Mouse (Mus musculus): ENCODE data around the gene Adamts6. TPM values are rescaled to one million over a fixed set of nuclear protein-coding genes. Genes with fewer than 3 reads are reported as not detected.

The Adamts6 gene
- polyA plus RNA-seq, 1 experiment from 2014 or later = 4.8 TPM

DNA sequence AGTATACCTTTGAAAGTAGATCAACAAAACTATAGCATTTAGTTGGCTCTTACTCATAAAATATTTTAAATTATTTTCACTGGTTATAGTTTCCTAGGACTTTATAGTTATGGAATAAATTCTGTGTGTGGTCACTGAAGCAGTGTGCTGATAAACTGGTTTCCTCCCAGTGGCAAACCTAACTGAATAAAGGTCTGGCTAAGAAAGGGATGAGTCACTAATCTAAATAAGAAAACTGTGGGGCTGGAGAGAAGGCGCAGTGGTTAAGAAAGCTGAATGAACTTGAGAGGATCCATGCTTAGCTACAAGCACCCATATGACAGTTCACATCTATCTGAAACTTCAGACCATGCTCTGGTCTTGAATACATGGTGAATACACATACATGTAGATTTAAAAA, 7.8 kb downstream of the Adamts6 start:
- no peak overlapping the region for H3K27ac ChIP-seq (ENCODE audit: low read depth, low read length)
- no peak overlapping the region for H3K9ac ChIP-seq (ENCODE audit: low read depth, low read length)
- no peaks in the 10 kb centered on the region for H3K4me1 ChIP-seq (ENCODE audit: control insufficient read depth, insufficient read depth, low read length)
- no peak overlapping the region for H3K4me2 ChIP-seq (replicated peaks; ENCODE audit: low read depth, low read length)
- 100% methylated on average over 1 of the region's 1 CpGs for WGBS
- H3K27me3 ChIP-seq (ENCODE audit: control insufficient read depth, insufficient read depth, low read length) = no peaks in the 10 kb centered on the region
- no peak overlapping the region for H3K4me3 ChIP-seq (ENCODE audit: low read length)
- H3K36me3 ChIP-seq (ENCODE audit: control insufficient read depth, insufficient read depth, low read length) = no peaks in the 10 kb centered on the region
- no peak for ATAC-seq (ENCODE audit: low FRiP score, low TSS enrichment)
- no peaks in the 10 kb centered on the region for H3K9me3 ChIP-seq (ENCODE audit: control insufficient read depth, low read length)

DNA sequence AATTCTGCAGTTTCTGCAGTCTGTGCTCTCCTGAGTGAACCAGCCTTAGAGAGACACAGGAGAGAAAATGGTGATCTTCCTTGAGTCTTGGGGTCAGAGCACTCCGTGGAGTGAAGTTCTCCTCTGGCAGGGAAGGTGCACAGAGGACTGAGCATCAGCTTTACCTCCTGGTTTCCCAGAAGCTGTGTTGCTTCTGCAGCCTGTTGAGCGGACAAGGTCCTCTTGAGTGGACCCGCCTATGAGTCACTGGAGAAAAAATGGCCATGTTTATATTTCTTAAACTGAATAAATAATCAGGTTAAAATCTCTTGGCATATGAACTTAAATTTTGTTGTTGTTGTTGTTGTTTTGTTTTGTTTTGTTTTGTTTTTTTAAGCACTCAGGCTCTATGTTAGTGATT, 41.7 kb downstream of the Adamts6 start:
- ATAC-seq (ENCODE audit: low FRiP score, low TSS enrichment) = peak; percentile 60; the same call in 1 of the 2 replicates
- Histone ChIP-seq H3K4me1 (ENCODE audit: control insufficient read depth, insufficient read depth, low read length) (no peaks in the 10 kb centered on the region; the same call in 1 of the 2 replicates), H3K4me3 (ENCODE audit: low read length) (no peak overlapping the region), H3K27ac (ENCODE audit: low read depth, low read length) (no peak overlapping the region), H3K9me3 (ENCODE audit: control insufficient read depth, low read length) (no peaks in the 10 kb centered on the region), H3K36me3 (ENCODE audit: control insufficient read depth, insufficient read depth, low read length) (no peaks in the 10 kb centered on the region), H3K9ac (ENCODE audit: low read depth, low read length) (no peak overlapping the region), H3K4me2 (replicated peaks; ENCODE audit: low read depth, low read length) (no peak overlapping the region), H3K27me3 (ENCODE audit: control insufficient read depth, insufficient read depth, low read length) (no peaks in the 10 kb centered on the region)
- WGBS = 81% methylated on average over 3 of the region's 3 CpGs

DNA sequence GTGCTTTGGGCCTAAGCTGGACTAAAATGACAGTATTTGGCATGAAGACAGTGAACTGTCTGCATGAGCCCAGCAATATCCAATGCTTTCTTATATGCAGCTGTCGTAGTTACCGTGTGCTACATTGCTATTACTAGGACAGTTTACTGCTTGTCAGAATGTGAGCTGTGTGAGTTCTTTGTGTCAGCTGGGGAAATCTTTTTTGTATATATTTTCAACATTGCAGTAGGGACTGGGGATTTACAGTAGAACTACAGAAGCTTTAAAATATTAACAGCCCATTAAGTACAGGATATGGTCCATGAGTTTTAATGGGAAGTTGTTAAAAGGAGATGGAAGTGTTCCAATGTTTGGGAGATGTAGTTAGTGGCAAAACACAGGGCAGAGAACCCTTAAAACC, 42.1 kb downstream of the Adamts6 start:
- Histone ChIP-seq H3K4me1 (ENCODE audit: control insufficient read depth, insufficient read depth, low read length) (no peaks in the 10 kb centered on the region; the same call in 1 of the 2 replicates), H3K36me3 (ENCODE audit: control insufficient read depth, insufficient read depth, low read length) (no peaks in the 10 kb centered on the region), H3K9me3 (ENCODE audit: control insufficient read depth, low read length) (no peaks in the 10 kb centered on the region), H3K27ac (ENCODE audit: low read depth, low read length) (no peak overlapping the region), H3K27me3 (ENCODE audit: control insufficient read depth, insufficient read depth, low read length) (no peaks in the 10 kb centered on the region), H3K4me3 (ENCODE audit: low read length) (no peak overlapping the region), H3K9ac (ENCODE audit: low read depth, low read length) (no peak overlapping the region), H3K4me2 (replicated peaks; ENCODE audit: low read depth, low read length) (no peak overlapping the region)
- ATAC-seq (ENCODE audit: low FRiP score, low TSS enrichment) = peak; percentile 60; the same call in 1 of the 2 replicates
- 53% methylated on average over 2 of the region's 2 CpGs for WGBS

DNA sequence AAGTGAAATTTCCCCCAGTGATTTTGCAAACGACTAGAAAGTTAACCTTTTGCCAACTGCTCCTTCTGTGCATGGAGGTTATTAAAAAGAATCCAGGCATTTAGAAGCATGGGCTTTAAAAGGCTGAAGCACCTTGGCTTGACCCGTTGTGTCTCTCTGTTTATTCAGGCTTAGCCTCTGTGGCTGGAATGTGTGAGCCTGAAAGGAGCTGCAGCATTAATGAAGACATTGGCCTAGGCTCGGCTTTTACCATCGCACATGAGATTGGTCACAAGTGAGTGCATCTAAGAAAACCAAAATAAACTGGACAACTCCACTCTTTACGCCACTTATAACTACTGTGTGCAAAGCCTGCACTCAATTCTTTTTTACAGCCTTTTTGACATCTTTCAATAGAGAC, 65.0 kb downstream of the Adamts6 start:
- no peak for ATAC-seq (ENCODE audit: low FRiP score, low TSS enrichment)
- no peak overlapping the region for H3K27ac ChIP-seq (ENCODE audit: low read depth, low read length)
- no peaks in the 10 kb centered on the region for H3K4me1 ChIP-seq (ENCODE audit: control insufficient read depth, insufficient read depth, low read length)
- 40% methylated on average over 5 of the region's 5 CpGs for WGBS
- H3K4me2 ChIP-seq (replicated peaks; ENCODE audit: low read depth, low read length) = no peak overlapping the region
- H3K27me3 ChIP-seq (ENCODE audit: control insufficient read depth, insufficient read depth, low read length) = no peaks in the 10 kb centered on the region
- H3K4me3 ChIP-seq (ENCODE audit: low read length) = no peak overlapping the region
- no peaks in the 10 kb centered on the region for H3K9me3 ChIP-seq (ENCODE audit: control insufficient read depth, low read length)
- H3K9ac ChIP-seq (ENCODE audit: low read depth, low read length) = no peak overlapping the region
- H3K36me3 ChIP-seq (ENCODE audit: control insufficient read depth, insufficient read depth, low read length) = no peaks in the 10 kb centered on the region

DNA sequence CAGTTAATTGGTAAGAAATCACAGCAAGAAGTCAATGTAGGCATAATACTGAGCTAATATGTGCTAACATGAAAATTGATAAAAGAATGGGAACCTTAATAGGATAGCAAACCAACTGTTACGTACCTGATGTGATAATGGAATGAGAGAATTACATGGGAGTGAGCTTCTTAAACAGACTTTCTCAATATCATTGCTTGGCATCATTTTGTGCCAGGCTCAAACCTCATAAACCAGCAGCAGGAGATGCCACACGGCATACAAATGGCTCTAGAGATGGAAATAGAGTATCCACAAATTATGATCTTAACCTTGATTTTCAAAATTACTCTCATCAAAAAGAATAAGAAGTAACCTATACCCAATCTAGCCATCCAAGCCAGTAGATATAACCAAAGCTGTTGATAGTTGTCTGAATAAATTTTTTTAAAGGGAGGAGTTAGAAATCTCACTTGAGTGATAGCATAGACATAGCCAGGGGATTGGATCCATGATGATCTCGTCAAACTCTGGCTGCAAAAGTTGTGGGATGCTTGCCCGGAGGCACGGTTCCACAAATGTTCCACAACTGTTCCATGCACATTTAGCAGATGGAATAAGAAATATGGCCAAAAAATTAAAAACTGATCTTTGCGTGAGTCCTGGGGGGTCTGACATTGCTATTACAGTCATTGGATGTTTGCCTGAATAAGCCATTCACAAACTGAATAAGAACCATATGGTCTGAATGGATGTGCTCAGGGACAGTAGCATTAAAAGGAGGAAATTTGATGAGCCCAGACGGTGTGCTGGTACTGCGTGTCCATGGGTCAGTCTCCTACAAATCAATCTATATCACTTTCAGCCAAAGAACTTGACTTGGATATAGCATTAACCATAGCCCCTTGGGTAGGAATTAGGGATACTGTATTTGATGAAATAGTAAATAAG, 106.1 kb downstream of the Adamts6 start:
- WGBS = 82% methylated on average over 8 of the region's 8 CpGs
- no peak overlapping the region for H3K27ac ChIP-seq (ENCODE audit: low read depth, low read length)
- ATAC-seq (ENCODE audit: low FRiP score, low TSS enrichment) = no peak

DNA sequence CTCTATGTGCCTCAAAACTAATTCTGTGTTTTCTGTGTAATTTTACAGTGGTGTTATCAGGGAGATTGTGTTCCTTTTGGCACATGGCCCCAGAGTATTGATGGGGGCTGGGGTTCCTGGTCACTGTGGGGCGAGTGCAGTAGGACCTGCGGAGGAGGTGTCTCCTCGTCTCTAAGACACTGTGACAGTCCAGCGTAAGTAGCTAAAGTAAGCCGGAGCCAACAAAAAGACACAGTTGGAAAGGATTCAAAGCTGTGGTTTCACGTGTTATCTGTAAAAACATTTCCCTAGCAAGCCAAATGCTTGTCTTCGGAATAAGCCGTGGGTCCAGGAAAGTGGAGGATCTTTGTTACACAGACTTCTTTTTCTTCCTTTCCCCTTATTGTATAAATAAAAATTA, 110.2 kb downstream of the Adamts6 start:
- WGBS = 54% methylated on average over 8 of the region's 8 CpGs
- no peak overlapping the region for H3K4me3 ChIP-seq (ENCODE audit: low read length)
- no peaks in the 10 kb centered on the region for H3K27me3 ChIP-seq (ENCODE audit: control insufficient read depth, insufficient read depth, low read length)
- no peaks in the 10 kb centered on the region for H3K9me3 ChIP-seq (ENCODE audit: control insufficient read depth, low read length)
- 0 out of 2 replicates have a peak, but pooled peaks cover 3% of the 10 kb centered on the region for H3K4me1 ChIP-seq (ENCODE audit: control insufficient read depth, insufficient read depth, low read length)
- no peak overlapping the region for H3K9ac ChIP-seq (ENCODE audit: low read depth, low read length)
- H3K27ac ChIP-seq (ENCODE audit: low read depth, low read length) = no peak overlapping the region
- no peaks in the 10 kb centered on the region for H3K36me3 ChIP-seq (ENCODE audit: control insufficient read depth, insufficient read depth, low read length)
- H3K4me2 ChIP-seq (replicated peaks; ENCODE audit: low read depth, low read length) = no peak overlapping the region
- ATAC-seq (ENCODE audit: low FRiP score, low TSS enrichment) = no peak

More for the DNA sequence above, 106.1 kb downstream of the Adamts6 start:
- H3K9me3 ChIP-seq (ENCODE audit: control insufficient read depth, low read length) = no peaks in the 10 kb centered on the region
- no peak overlapping the region for H3K4me3 ChIP-seq (ENCODE audit: low read length)
- no peaks in the 10 kb centered on the region for H3K27me3 ChIP-seq (ENCODE audit: control insufficient read depth, insufficient read depth, low read length)
- 0 out of 2 replicates have a peak, but pooled peaks cover 3% of the 10 kb centered on the region for H3K4me1 ChIP-seq (ENCODE audit: control insufficient read depth, insufficient read depth, low read length)
- H3K36me3 ChIP-seq (ENCODE audit: control insufficient read depth, insufficient read depth, low read length) = no peaks in the 10 kb centered on the region
- H3K4me2 ChIP-seq (replicated peaks; ENCODE audit: low read depth, low read length) = no peak overlapping the region
- H3K9ac ChIP-seq (ENCODE audit: low read depth, low read length) = no peak overlapping the region

DNA sequence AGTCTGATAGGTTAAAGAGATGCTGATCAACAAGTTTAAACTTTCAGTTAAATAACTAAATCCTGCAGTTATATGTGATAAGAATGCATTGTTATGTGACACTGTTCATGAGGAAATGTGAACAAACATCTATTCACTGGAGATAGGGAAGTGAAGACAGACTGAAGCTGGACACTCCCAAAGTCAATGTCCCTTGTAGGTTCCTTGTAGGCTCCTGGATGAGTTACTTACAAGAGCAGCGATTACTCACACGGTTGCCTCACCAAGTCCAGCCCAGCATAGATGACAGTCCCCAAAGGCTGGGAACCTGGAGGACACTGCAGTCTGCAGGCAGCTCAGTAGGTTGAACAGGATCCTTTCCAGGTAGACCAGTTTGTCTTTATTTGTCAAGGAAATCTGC, 145.1 kb downstream of the Adamts6 start:
- H3K4me3 ChIP-seq (ENCODE audit: low read length) = no peak overlapping the region
- no peak overlapping the region for H3K27ac ChIP-seq (ENCODE audit: low read depth, low read length)
- no peak for ATAC-seq (ENCODE audit: low FRiP score, low TSS enrichment)
- H3K9ac ChIP-seq (ENCODE audit: low read depth, low read length) = no peak overlapping the region
- H3K4me1 ChIP-seq (ENCODE audit: control insufficient read depth, insufficient read depth, low read length) = no peaks in the 10 kb centered on the region
- no peaks in the 10 kb centered on the region for H3K9me3 ChIP-seq (ENCODE audit: control insufficient read depth, low read length)
- H3K4me2 ChIP-seq (replicated peaks; ENCODE audit: low read depth, low read length) = no peak overlapping the region
- no peaks in the 10 kb centered on the region for H3K27me3 ChIP-seq (ENCODE audit: control insufficient read depth, insufficient read depth, low read length)
- 88% methylated on average over 2 of the region's 2 CpGs for WGBS
- no peaks in the 10 kb centered on the region for H3K36me3 ChIP-seq (ENCODE audit: control insufficient read depth, insufficient read depth, low read length)

DNA sequence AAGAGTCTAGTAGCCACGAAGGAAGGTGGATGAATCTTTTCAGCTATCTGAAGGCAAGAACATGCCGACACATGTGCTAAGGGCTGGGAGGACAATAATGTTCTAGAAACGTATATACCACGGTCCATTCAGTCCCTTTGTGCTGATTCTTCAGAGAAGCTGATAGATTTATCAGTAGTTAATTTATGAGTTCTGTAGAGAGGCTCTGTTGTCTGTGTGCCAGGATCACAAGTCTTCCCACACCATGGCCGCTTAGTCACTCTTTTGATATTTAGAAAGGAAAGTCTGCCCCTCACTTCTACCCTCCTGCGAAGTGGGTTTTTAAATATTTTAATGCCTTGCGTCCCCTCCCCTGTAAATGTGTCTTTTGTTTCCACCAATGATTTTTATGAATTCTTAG, 154.9 kb downstream of the Adamts6 start:
- Histone ChIP-seq H3K4me1 (ENCODE audit: control insufficient read depth, insufficient read depth, low read length) (no peaks in the 10 kb centered on the region), H3K27me3 (ENCODE audit: control insufficient read depth, insufficient read depth, low read length) (no peaks in the 10 kb centered on the region), H3K9me3 (ENCODE audit: control insufficient read depth, low read length) (no peaks in the 10 kb centered on the region), H3K9ac (ENCODE audit: low read depth, low read length) (no peak overlapping the region), H3K4me2 (replicated peaks; ENCODE audit: low read depth, low read length) (no peak overlapping the region), H3K4me3 (ENCODE audit: low read length) (no peak overlapping the region), H3K27ac (ENCODE audit: low read depth, low read length) (no peak overlapping the region), H3K36me3 (ENCODE audit: control insufficient read depth, insufficient read depth, low read length) (no peaks in the 10 kb centered on the region)
- ATAC-seq (ENCODE audit: low FRiP score, low TSS enrichment) = no peak
- WGBS = 71% methylated on average over 7 of the region's 7 CpGs

DNA sequence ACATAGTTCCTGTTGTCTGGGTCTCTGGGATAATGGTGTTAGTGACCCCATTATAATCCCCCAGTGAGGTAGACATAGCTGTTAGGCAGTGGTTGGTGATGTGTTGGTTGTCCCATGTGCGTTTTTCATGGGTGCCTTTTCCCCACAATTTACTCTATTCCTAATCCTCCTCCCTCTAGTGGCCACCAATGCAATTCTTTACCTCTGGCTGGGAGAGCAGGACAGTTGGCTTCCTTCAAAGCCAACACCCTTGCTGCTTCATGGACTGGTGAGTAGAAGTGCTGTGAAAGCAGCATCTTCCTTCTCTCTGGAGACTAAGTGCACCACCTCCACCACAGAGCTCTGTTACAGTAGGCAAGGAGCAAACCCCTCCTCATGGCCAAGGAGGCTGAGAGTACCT, 157.8 kb downstream of the Adamts6 start:
- H3K9me3 ChIP-seq (ENCODE audit: control insufficient read depth, low read length) = no peaks in the 10 kb centered on the region
- H3K4me3 ChIP-seq (ENCODE audit: low read length) = no peak overlapping the region
- no peaks in the 10 kb centered on the region for H3K4me1 ChIP-seq (ENCODE audit: control insufficient read depth, insufficient read depth, low read length)
- no peak overlapping the region for H3K27ac ChIP-seq (ENCODE audit: low read depth, low read length)
- 73% methylated on average over 1 of the region's 1 CpGs for WGBS
- H3K36me3 ChIP-seq (ENCODE audit: control insufficient read depth, insufficient read depth, low read length) = no peaks in the 10 kb centered on the region
- no peaks in the 10 kb centered on the region for H3K27me3 ChIP-seq (ENCODE audit: control insufficient read depth, insufficient read depth, low read length)
- no peak overlapping the region for H3K9ac ChIP-seq (ENCODE audit: low read depth, low read length)
- no peak overlapping the region for H3K4me2 ChIP-seq (replicated peaks; ENCODE audit: low read depth, low read length)
- no peak for ATAC-seq (ENCODE audit: low FRiP score, low TSS enrichment)

Measured in kidney, embryonic 14.5 days (tissue).